Mouse (Mus musculus) cortical plate, adult 2 months (tissue): Measurements from ENCODE around the gene Glis3. TPM values are rescaled to one million over a fixed set of nuclear protein-coding genes. Genes with fewer than 3 reads are reported as not detected.

ENCODE experiments used
- H3K27ac ChIP-seq: fragments of 200-500 bp; 2 replicates; pipeline ENCODE4 v1.5.1; 2012; ENCODE audit warnings: low read length, control low read depth, inconsistent platforms; ENCODE audit not compliant: insufficient read depth
- H3K4me1 ChIP-seq: fragments of 200-500 bp; 2 replicates; pipeline ENCODE4 v1.6.1; 2011; ENCODE audit warnings: low read length; ENCODE audit not compliant: control insufficient read depth, insufficient read depth
- H3K4me3 ChIP-seq: fragments of 200-500 bp; 2 replicates; pipeline ENCODE4 v1.5.1; 2011; ENCODE audit warnings: mild to moderate bottlenecking, low read length, control low read depth; ENCODE audit not compliant: insufficient read depth
- CTCF ChIP-seq: fragments of 200-500 bp; IDR thresholded peaks from 2 replicates; pipeline ENCODE4 v1.5.1; 2011; ENCODE audit warnings: mild to moderate bottlenecking, control low read depth, low read length; ENCODE audit not compliant: insufficient read depth; ENCODE audit errors: extremely low read depth
- POLR2A ChIP-seq: fragments of 200-500 bp; IDR thresholded peaks from 2 replicates; pipeline ENCODE4 v1.6.1; 2011; ENCODE audit warnings: mild to moderate bottlenecking, low read length, control low read depth; ENCODE audit not compliant: insufficient read depth; ENCODE audit errors: extremely low read depth
- polyA plus RNA-seq: library from polyadenylated mRNA; depleted of rRNA; stranded (reverse); fragments of >200 nt; gene quantifications from 2 replicates; pipeline ENCODE4 v1.2.3, GENCODE M21; 2012

Gene Glis3
- polyA plus RNA-seq, 1 experiment, result 1.9 TPM

- H3K27ac ChIP-seq, result no peak overlapping the region
- TF ChIP-seq POLR2A (no peak), CTCF (no peak)
- H3K4me3 ChIP-seq, result no peak overlapping the region
- H3K4me1 ChIP-seq, result peaks cover 7% of the 10 kb centered on the region; the same call in 1 of the 2 replicates
Measured at GRCm38 (mm10) chr19:28576619-28577018, 103.3 kb downstream of the Glis3 start.

DNA sequence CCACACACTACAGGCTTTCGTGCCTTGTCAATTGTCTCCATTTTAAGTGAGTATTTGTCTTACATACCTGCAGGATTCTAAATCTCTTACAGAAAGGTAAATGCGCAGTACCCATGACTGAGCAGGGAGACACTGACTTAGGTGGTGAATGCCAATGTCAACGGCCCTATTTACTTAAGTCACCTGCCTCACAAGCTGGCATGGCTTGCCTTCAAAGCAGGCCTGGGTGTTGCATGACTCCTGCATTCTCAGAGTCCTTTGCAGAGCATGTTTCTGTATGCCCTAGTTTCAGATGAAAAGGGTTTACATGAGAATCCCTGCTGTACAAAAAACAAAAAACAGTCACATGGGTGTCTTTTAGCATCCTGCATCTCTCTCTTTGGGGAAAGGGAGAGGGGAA, 106.2 kb downstream of the Glis3 start:
- H3K4me1 ChIP-seq, result peaks cover 3% of the 10 kb centered on the region; the same call in 1 of the 2 replicates
- H3K4me3 ChIP-seq, result no peak overlapping the region
- H3K27ac ChIP-seq, result no peak overlapping the region
- TF ChIP-seq POLR2A, result no peak
- no peak for TF ChIP-seq CTCF

DNA sequence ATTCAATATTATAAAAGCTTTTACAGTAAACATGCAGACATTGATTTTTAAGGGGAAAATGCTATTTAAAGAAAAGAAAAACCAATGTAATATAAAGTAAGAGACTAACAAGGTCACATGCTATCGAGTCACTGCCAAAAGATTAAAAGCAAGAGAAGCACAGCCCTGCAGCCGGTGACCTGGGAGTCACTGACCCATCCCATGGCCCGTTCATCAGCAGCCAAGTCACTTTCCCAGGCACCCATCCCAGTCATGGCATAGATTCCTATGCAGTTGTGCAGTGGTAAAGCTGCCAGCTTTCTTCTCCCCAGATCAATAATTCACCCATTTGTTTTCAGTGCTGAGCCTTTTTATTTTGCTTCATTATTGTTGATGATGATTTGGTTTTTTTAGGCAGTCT, 110.0 kb downstream of the Glis3 start:
- TF ChIP-seq CTCF (no peak), POLR2A (no peak)
- Histone ChIP-seq H3K4me3 (no peak overlapping the region), H3K27ac (no peak overlapping the region), H3K4me1 (peaks cover 3% of the 10 kb centered on the region; the same call in 1 of the 2 replicates)

- no peak for TF ChIP-seq POLR2A
- no peak overlapping the region for H3K4me3 ChIP-seq
- no peak overlapping the region for H3K27ac ChIP-seq
- H3K4me1 ChIP-seq, result no peaks in the 10 kb centered on the region
Measured at GRCm38 (mm10) chr19:28567100-28567499, 112.8 kb downstream of the Glis3 start.

- no peak for TF ChIP-seq CTCF
- Histone ChIP-seq H3K4me1 (no peaks in the 10 kb centered on the region), H3K27ac (no peak overlapping the region), H3K4me3 (no peak overlapping the region)
Measured at GRCm38 (mm10) chr19:28566554-28566953, 113.3 kb downstream of the Glis3 start.

- Histone ChIP-seq H3K27ac (no peak overlapping the region), H3K4me1 (peaks cover 2% of the 10 kb centered on the region; the same call in 1 of the 2 replicates), H3K4me3 (no peak overlapping the region)
- TF ChIP-seq CTCF (no peak), POLR2A (no peak)
Measured at GRCm38 (mm10) chr19:28561697-28562002, 118.2 kb downstream of the Glis3 start.

- TF ChIP-seq CTCF, result no peak
- no peak for TF ChIP-seq POLR2A
- Histone ChIP-seq H3K4me1 (peaks cover 2% of the 10 kb centered on the region; the same call in 1 of the 2 replicates), H3K27ac (no peak overlapping the region), H3K4me3 (no peak overlapping the region)
Measured at GRCm38 (mm10) chr19:28560801-28561696, 118.8 kb downstream of the Glis3 start.

DNA sequence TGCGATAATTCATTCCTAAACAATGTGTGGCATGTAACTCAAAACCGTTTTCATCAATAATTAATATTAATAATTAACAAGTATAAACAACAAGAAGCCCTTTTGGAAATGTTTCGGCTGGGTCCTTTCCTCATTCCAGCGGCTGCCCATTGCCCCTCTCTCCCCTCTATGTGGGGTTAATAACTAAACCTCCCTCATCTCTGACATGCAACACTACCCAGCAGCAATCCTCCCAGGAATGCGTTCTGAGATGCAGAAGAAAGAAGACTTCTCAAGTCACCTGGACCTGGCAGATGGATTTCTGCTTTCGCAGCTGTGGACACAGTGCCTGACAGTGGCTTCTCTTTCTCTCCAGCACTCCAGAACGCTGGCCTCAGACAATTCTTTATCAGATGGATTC, 120.0 kb downstream of the Glis3 start:
- TF ChIP-seq CTCF, result no peak
- TF ChIP-seq POLR2A, result no peak
- H3K27ac ChIP-seq, result no peak overlapping the region
- H3K4me3 ChIP-seq, result no peak overlapping the region
- H3K4me1 ChIP-seq, result peaks cover 2% of the 10 kb centered on the region; the same call in 1 of the 2 replicates

- peaks cover 2% of the 10 kb centered on the region; the same call in 1 of the 2 replicates for H3K4me1 ChIP-seq
- no peak overlapping the region for H3K27ac ChIP-seq
- H3K4me3 ChIP-seq, result no peak overlapping the region
- no peak for TF ChIP-seq POLR2A
- no peak for TF ChIP-seq CTCF
Measured at GRCm38 (mm10) chr19:28559400-28559799, 120.5 kb downstream of the Glis3 start.

DNA sequence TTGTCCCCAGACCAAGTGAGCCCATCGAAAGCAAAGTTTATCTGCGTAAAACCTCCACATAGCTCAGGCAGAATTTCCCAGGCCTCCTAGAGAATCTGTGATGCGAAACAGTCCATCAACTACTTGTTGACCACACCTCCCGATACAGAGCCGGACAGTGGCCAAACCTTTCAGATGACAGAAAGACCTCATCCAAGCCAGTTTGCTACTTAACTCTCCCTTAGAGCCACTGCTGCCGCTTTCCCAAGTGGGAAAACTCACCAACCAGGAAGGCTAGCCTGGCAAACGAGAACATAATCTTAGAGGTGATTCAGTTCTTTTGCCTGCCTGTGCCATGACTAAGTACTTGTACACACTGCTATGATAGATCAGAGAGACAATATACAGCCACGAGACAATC, 121.2 kb downstream of the Glis3 start:
- H3K4me3 ChIP-seq, result no peak overlapping the region
- TF ChIP-seq CTCF (no peak), POLR2A (no peak)
- peaks cover 2% of the 10 kb centered on the region; the same call in 1 of the 2 replicates for H3K4me1 ChIP-seq
- no peak overlapping the region for H3K27ac ChIP-seq
